Mouse (Mus musculus) heart, embryonic 11.5 days (tissue): ENCODE measurements around the gene Selplg. TPM values are rescaled to one million over a fixed set of nuclear protein-coding genes. Genes with fewer than 3 reads are reported as not detected.

ENCODE experiments used
- ATAC-seq: fragments of 200-750 bp; cut with Nextera tagmentation; replicated peaks from 2 replicates; pipeline ENCODE4 v1.8.0; 2017; ENCODE audit warnings: moderate library complexity; ENCODE audit not compliant: insufficient number of reproducible peaks, low FRiP score, low TSS enrichment
- H3K27ac ChIP-seq: fragments of 300-500 bp; sonication (generic); 2 replicates; pipeline ENCODE4 v1.5.1; 2014; ENCODE audit warnings: mild to moderate bottlenecking, low read depth, low read length
- H3K27me3 ChIP-seq: fragments of 300-500 bp; sonication (generic); 2 replicates; pipeline ENCODE4 v1.6.1; 2014; ENCODE audit warnings: mild to moderate bottlenecking, low read length, mixed read lengths; ENCODE audit not compliant: control insufficient read depth, insufficient read depth
- H3K36me3 ChIP-seq: fragments of 300-500 bp; sonication (generic); 2 replicates; pipeline ENCODE4 v1.6.1; 2014; ENCODE audit warnings: mild to moderate bottlenecking, low read length, moderate library complexity, mixed read lengths; ENCODE audit not compliant: control insufficient read depth, insufficient read depth
- H3K4me1 ChIP-seq: fragments of 300-500 bp; sonication (generic); 2 replicates; pipeline ENCODE4 v1.6.1; 2014; ENCODE audit warnings: low read length; ENCODE audit not compliant: control insufficient read depth, insufficient read depth
- H3K4me2 ChIP-seq: fragments of 300-500 bp; sonication (generic); 2 replicates; pipeline ENCODE4 v1.6.1; 2014; ENCODE audit warnings: mild to moderate bottlenecking, moderate library complexity
- H3K4me3 ChIP-seq: fragments of 300-500 bp; sonication (generic); 2 replicates; pipeline ENCODE4 v1.5.1; 2014; ENCODE audit warnings: low read depth, low read length
- H3K9ac ChIP-seq: fragments of 300-500 bp; sonication (generic); 2 replicates; pipeline ENCODE4 v1.6.1; 2014; ENCODE audit warnings: mild to moderate bottlenecking, low read depth, low read length, moderate library complexity
- H3K9me3 ChIP-seq: fragments of 300-500 bp; sonication (generic); replicated peaks from 2 replicates; pipeline ENCODE4 v1.6.1; 2016; ENCODE audit warnings: low read length; ENCODE audit not compliant: control insufficient read depth
- WGBS: fragments of 180-500 bp; shearing (Covaris S2); extraction: QIAGEN DNeasy Blood & Tissue Kit; methylation state at CpG from one replicate; pipeline ENCODE4 v1.1.7; 2014; ENCODE audit not compliant: insufficient replicate concordance; 5-methylcytosine and 5-hydroxymethylcytosine counted together
- polyA plus RNA-seq: library from polyadenylated mRNA; unstranded; fragments of >200 nt; fragmentation: Nextera tagmentation; extraction: Ambion mirVana; gene quantifications from 2 replicates; pipeline ENCODE4 v1.2.1, GENCODE M21; 2014

The Selplg gene
- polyA plus RNA-seq, 1 experiment from 2014 or later = 1.5 TPM

DNA sequence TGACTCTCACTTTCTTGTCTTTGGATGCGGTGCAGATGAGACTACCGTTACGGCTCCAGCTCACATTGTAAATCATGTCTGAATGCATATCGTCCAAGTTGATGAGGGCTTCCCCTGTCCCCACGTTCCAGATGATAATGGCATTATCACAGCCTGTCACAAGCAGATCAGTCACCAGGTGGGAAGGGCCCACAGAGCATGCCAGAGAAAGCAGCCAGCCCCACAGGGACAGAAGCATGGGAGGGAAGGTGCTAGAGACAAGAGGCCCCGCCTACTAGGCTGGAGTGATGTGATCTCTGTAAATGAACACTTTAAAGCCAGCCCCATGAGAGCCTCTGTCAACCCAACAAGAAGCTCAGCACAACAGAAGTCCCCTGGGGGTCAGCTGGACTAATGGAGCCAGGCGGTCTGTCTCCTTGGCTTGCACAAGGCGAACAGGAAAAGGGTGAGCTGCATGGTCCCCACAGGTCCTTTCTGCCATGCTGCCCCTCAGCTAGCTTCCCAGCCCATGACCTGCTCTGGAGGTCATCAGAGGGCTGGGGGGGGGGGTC is 18.3 kb upstream of the Selplg start:
- WGBS = 62% methylated on average over 8 of the region's 8 CpGs
- no peak for ATAC-seq
- Histone ChIP-seq H3K27me3 (no peaks in the 10 kb centered on the region), H3K9me3 (no peaks in the 10 kb centered on the region), H3K4me2 (no peak overlapping the region), H3K9ac (peak overlapping the region; percentile 1; the same call in 1 of the 2 replicates), H3K4me1 (peaks cover 27% of the 10 kb centered on the region), H3K4me3 (no peak overlapping the region), H3K36me3 (peaks cover 35% of the 10 kb centered on the region), H3K27ac (no peak overlapping the region)

DNA sequence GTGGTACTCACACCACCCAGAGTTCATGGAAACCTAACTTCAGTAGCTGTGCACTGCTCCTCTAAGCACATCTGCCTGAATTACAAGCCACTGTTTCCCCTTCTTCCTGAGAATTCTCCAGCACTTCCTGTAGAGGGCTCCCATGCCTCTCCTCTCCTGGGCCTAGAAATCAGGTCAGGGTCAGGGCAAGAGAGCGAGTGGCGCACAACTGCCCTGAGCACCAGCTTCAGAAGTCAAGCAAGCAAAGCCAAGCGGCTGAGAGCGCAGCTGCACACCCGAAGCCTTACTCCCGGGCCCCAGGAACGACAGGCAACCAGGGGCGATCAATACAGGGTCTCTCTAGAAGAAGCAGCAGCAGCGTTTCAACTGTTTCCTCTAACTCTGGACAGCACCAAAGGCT is 15.2 kb upstream of the Selplg start:
- Histone ChIP-seq H3K4me1 (peaks cover 6% of the 10 kb centered on the region), H3K9ac (no peak overlapping the region), H3K4me2 (no peak overlapping the region), H3K27me3 (no peaks in the 10 kb centered on the region), H3K27ac (no peak overlapping the region), H3K4me3 (no peak overlapping the region), H3K36me3 (peaks cover 55% of the 10 kb centered on the region), H3K9me3 (no peaks in the 10 kb centered on the region)
- no peak for ATAC-seq
- WGBS = 87% methylated on average over 9 of the region's 9 CpGs

DNA sequence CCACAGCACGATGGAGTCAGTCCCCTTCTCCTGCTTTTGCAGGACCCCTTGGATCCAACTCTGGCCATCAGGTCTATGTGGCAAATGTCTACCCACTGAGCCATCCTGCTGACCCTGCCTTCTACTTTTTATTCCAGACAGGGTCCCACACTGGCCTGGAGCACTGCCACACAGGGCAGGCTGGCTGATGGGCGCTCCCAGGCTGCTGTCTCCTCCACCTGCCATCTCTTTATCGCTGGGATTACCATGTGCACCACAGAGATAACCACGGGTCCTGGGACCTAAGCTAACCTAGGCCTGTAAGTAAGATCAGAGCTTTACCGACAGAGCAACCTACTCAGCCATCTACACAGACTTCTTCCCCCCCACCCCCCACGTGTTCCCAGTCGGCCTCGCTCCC is 14.2 kb upstream of the Selplg start:
- Histone ChIP-seq H3K4me2 (no peak overlapping the region), H3K4me3 (no peak overlapping the region), H3K4me1 (peaks cover 6% of the 10 kb centered on the region), H3K9me3 (no peaks in the 10 kb centered on the region), H3K27me3 (no peaks in the 10 kb centered on the region), H3K27ac (no peak overlapping the region), H3K9ac (no peak overlapping the region), H3K36me3 (peaks cover 58% of the 10 kb centered on the region)
- peak; percentile 58; the same call in 1 of the 2 replicates for ATAC-seq
- WGBS = 84% methylated on average over 8 of the region's 8 CpGs

DNA sequence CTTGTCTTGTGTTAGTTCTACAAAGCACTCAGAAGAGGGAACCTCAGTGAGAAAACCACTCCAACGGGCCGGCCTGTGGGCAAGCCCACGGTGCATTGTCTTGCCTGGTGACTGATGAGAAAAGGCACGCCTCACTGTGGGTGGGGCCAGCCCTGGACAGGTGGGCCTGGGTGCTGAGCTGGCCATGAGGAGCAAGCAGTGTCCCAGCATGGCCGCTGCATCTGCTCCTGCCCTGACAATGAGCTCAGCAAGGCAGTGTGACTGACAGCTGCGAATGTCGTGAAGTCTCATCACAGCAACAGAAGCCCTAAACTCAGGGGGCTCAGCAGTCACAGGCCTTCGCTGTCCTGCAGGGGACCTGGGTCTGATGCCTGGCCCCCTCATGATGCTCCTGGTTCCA is 13.2 kb upstream of the Selplg start:
- no peaks in the 10 kb centered on the region for H3K27me3 ChIP-seq
- ATAC-seq = no peak
- peaks cover under 1% of the 10 kb centered on the region for H3K4me1 ChIP-seq
- no peak overlapping the region for H3K9ac ChIP-seq
- no peaks in the 10 kb centered on the region for H3K9me3 ChIP-seq
- H3K4me3 ChIP-seq = no peak overlapping the region
- no peak overlapping the region for H3K27ac ChIP-seq
- peaks cover 55% of the 10 kb centered on the region for H3K36me3 ChIP-seq
- no peak overlapping the region for H3K4me2 ChIP-seq
- 89% methylated on average over 8 of the region's 8 CpGs for WGBS

DNA sequence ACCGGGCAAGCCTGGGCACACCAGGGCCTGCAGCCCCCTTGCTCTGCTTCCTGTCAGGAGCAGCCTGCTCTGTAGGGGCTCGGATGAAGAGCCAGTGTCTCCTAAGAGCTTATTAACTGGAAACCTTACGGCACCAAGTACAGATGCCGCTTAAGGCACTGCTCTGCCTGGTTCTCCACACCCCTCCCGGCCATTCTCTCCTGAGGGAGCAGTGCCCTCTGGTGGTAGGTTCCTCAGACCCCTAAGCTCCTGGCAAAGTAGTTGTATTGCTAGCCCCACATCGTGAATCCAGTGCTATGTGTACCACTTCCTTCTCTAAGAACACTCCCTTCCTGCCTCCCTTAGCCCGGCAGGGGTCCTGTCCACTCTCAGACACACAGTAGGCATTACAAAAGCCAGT is 12.3 kb upstream of the Selplg start:
- H3K4me2 ChIP-seq = no peak overlapping the region
- H3K4me3 ChIP-seq = no peak overlapping the region
- no peak for ATAC-seq
- H3K9ac ChIP-seq = no peak overlapping the region
- no peaks in the 10 kb centered on the region for H3K27me3 ChIP-seq
- no peaks in the 10 kb centered on the region for H3K4me1 ChIP-seq
- peaks cover 48% of the 10 kb centered on the region for H3K36me3 ChIP-seq
- no peaks in the 10 kb centered on the region for H3K9me3 ChIP-seq
- H3K27ac ChIP-seq = no peak overlapping the region
- 69% methylated on average over 7 of the region's 7 CpGs for WGBS

DNA sequence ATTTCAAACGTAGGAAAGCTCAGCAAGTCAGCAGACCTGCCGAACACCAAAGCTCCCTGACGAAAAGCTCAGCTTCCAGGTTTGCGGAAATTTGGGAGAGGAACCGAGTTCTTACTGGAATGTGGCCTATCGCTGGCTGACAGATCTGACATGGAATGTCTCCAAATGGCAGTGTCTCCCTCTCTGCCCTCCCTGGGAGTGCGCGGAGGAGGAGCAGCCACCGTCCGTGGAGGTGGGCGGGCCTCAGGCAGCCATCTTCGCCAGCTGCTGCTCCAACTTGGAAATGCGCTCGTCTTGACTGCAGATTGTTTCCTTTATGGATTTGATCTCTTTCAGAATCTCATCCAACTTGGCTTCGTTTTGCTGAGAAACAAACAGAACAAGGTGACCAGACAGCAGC is 11.7 kb upstream of the Selplg start:
- Histone ChIP-seq H3K4me1 (no peaks in the 10 kb centered on the region), H3K27ac (0 out of 2 replicates have a peak overlapping the region, but pooled peaks have one; percentile 10), H3K36me3 (peaks cover 45% of the 10 kb centered on the region), H3K4me2 (no peak overlapping the region), H3K9me3 (no peaks in the 10 kb centered on the region), H3K4me3 (no peak overlapping the region), H3K27me3 (no peaks in the 10 kb centered on the region), H3K9ac (no peak overlapping the region)
- no peak for ATAC-seq
- WGBS = 83% methylated on average over 15 of the region's 15 CpGs

DNA sequence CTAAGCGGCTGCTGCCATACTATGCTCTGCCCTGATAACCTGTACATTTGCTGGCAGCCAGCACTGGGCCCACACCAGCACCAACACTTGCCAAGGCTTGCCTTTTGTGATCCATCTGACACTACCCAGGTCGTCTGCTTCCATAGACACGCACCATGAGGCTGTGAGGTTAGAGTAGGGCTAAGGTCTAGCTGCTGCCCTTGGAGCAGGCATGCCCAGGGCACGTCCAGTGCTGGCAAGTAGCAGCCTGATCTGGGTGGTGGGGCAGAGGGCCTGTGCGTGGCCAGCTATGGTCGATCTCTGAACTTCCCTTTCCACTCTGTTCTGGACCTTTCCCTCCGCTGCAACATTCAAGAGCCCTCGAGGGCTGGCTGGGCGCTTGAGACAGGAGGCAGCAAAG is 10.5 kb upstream of the Selplg start:
- H3K27me3 ChIP-seq = no peaks in the 10 kb centered on the region
- H3K4me1 ChIP-seq = no peaks in the 10 kb centered on the region
- H3K27ac ChIP-seq = 0 out of 2 replicates have a peak overlapping the region, but pooled peaks have one; percentile 15
- ATAC-seq = no peak
- no peaks in the 10 kb centered on the region for H3K9me3 ChIP-seq
- peaks cover 39% of the 10 kb centered on the region for H3K36me3 ChIP-seq
- H3K4me2 ChIP-seq = no peak overlapping the region
- no peak overlapping the region for H3K4me3 ChIP-seq
- 91% methylated on average over 9 of the region's 9 CpGs for WGBS
- no peak overlapping the region for H3K9ac ChIP-seq

DNA sequence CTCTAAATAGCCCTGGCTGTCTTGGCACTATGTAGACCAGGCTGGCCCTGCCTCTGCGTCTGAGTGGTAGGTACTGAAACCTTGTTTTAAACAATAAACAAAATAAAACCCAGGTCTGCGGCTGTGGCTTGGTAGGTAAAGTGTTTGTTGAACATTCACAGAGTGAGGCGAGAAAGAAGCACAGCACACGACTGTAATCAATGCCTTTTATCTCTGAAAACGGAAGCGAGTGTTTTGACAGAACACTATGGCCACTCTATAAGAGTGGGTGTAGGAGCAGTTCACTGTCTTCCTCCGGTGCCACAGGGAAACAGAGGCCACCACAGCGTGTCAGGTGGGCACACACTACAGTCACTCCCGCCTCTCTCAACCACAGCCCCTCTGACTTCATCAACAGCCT is 9.8 kb upstream of the Selplg start:
- peaks cover 32% of the 10 kb centered on the region for H3K36me3 ChIP-seq
- no peaks in the 10 kb centered on the region for H3K27me3 ChIP-seq
- H3K4me2 ChIP-seq = no peak overlapping the region
- ATAC-seq = no peak
- WGBS = 75% methylated on average over 9 of the region's 9 CpGs
- no peak overlapping the region for H3K27ac ChIP-seq
- H3K9ac ChIP-seq = no peak overlapping the region
- no peak overlapping the region for H3K4me3 ChIP-seq
- H3K9me3 ChIP-seq = no peaks in the 10 kb centered on the region
- no peaks in the 10 kb centered on the region for H3K4me1 ChIP-seq
